Mouse (Mus musculus) testis, adult 2 months (tissue): ENCODE results near the gene Stx8.

Experiments used
- CTCF ChIP-seq: fragments of 200-500 bp; IDR thresholded peaks from 2 replicates; pipeline ENCODE4 v1.5.1; 2012; ENCODE audit warnings: low read depth, mild to moderate bottlenecking, inconsistent platforms, low read length, moderate library complexity; ENCODE audit not compliant: control insufficient read depth, insufficient read depth, insufficient replicate concordance
- POLR2A ChIP-seq: fragments of 200-500 bp; IDR thresholded peaks from 2 replicates; pipeline ENCODE4 v1.6.1; 2012; ENCODE audit warnings: low read depth, mild to moderate bottlenecking, inconsistent platforms, low read length, moderate library complexity; ENCODE audit not compliant: control insufficient read depth

DNA sequence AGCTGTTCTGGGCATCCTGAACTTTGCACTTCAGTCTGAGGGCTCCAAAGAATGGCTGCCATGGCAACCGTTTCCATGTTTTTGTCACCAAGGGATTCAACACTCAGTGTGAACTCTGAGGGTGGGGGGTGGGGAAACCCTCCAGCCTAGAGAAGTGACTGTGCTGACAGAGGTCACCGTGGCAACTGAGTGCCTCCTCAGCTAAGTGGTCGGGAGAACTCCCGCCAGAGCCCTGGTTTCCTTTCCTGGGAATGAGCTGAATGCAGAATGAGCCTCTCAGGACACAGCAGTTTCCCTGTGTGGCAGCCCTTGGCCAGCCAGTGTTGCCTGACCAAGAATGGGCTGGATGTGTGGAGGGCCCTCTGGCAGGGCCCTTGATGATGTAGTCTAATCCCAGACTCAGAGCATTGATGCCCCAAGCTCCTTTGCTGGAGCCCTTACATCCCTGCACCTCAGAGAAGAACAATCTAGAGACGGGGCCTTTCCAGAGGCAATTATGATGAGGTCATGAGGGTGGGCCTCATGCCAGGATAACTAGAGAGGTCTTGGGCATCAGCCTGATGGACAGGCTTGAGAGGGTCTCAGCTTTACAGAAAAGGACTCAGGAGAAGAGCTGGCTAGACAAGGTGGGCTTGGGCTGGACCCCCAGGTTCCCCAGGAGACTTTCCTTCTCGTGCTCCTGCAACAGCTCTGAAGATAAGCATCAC lies 249.4 kb downstream of the Stx8 start:
- TF ChIP-seq CTCF (no peak), POLR2A (no peak)
